Mouse (Mus musculus) spleen, postnatal 4 days (tissue): ENCODE data around the gene Vim.
"Not testable (repeated sequence)": the region's sequence is repeated elsewhere in the genome, so short reads cannot be mapped to it uniquely, and the experiment has no call there.

Experiments
- DNase-seq, 2 experiments: peaks; one replicate each; pipeline ENCODE4 v3.0.0; 2022; ENCODE audit warnings: low spot score in 2 of 2

The Vim gene

DNA sequence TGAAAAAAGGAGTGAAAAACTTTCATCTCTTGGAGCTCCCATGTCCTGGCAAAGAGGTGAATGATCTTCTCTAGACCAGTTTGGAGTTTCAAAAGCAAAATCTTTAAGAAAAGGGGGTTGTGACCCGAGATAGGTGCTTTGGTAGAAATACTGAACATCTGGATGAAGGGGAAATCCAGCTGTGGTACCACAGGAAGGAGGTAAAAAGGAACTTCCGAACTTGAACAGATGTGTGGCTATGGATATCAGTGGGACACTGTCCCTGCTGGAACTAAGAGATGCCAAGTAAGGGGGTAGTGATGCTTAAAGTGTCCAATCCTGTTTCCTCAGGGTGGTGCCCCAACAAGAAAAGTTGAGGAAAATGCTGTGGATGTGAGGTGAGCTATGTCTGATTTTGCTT lies 3.6 kb upstream of the Vim start:
- DNase-seq: no peak

DNA sequence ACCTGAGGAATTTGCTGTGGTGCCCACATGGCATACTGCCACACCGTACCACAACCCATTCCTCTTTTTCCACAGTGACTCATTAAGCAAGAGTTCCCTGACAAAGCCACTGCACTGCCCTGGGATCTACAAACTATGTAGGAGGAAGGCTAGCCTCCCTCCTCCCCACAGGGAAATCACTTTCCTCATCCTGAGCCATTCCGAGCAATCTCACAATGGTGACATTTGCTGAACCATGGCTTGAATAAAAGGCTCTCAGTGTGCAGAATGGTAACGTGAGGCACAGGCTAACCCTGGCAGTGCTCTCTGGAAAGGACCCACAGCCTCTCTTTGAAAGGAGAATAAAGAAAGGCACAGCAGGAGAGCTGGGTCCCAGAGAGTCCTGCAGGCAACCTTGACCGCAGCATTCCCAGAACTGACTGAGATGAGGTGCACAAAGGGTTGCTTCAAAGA lies 1.6 kb upstream of the Vim start:
- DNase-seq: no peak

DNA sequence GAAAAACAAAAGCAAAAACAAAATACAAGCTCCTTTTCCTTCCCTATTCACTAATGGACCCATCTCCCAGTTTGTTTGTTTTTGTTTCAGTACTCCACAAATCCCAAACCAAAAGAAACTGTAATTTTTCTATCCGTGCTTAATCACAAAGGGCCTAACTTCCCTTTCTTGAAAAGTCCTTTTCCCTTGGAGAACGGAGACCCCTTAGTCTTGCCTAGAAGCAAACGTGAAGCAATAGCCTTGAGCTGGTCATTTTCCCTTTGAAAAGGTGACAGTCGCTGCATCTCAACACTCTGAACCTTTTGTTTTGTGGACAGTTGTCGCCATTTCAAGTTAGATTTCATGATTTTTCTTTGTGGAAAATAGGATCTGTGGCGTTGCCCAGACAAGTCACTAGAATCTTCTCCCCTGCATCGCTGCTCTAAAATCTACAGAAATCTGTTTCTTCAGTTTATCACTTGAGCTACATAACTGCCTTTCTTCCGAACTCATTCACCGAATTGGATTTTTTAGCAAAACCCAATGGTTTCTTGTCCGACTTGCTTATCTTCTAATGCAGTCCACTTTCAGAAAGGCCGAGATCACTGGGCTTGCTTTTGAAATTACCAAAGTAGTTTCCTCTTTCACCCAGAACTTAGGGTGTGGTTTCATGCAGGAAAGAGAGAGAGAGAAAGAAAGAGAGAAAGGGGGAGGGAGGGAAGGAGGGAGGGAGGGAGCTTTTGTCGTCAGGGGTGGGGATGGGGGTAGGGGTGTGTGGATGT lies 900 bp upstream of the Vim start:
- no peak for DNase-seq

DNA sequence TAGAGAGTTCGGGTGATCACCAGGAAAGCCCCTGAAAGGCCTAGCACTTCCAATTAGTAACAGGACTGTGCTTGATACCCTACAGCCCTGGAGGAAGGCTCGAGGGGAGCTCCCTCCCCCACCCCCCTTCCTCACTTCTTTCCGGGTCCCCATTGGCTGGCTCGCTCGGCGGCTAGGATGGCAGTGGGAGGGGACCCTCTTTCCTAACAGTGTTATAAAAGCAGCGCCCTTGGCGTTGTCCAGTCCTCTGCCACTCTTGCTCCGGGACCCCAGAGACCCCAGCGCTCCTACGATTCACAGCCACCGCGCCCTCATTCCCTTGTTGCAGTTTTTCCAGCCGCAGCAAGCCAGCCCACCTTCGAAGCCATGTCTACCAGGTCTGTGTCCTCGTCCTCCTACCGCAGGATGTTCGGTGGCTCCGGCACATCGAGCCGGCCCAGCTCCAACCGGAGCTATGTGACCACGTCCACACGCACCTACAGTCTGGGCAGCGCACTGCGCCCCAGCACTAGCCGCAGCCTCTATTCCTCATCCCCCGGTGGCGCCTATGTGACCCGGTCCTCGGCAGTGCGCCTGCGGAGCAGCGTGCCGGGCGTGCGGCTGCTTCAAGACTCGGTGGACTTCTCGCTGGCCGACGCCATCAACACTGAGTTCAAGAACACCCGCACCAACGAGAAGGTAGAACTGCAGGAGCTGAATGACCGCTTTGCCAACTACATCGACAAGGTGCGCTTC lies 506 bp downstream of the Vim start:
- DNase-seq: peak; percentile 67 to 82

DNA sequence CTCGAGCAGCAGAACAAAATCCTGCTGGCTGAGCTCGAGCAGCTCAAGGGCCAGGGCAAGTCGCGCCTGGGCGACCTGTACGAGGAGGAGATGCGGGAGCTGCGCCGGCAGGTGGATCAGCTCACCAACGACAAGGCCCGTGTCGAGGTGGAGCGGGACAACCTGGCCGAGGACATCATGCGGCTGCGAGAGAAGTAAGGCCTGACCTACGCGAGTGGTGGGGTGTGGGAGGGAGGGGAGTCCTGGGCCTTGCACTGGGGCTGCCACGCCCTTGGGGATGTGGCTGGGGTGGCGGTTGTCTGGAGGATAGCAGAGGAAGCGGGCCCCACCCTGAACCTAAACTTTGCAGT lies 1.0 kb downstream of the Vim start:
- peak; percentile 61 to 78 for DNase-seq

DNA sequence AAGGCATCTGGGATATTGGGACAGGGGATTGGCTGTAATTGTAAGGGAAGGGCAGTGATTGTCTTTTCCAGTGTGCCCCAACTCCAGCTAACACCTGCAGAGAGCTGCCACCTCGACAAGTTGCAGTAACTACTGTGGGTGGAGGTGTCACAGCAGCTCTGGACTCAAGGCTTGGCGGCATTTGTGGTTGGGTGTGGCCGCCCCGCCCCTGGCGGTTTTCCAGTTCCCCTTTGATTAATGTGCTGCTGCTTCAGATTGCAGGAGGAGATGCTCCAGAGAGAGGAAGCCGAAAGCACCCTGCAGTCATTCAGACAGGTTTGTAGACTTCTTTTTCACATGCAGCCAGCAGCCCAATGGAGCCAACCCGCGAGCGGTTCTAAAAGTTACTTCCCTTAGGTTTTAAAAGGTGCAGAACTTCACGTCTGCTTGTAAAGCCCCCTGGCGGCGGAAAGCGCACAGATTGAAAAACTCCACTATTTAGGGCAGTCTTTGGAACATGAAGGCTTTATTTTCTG lies 1.6 kb downstream of the Vim start:
- peak; percentile 71 to 84 for DNase-seq

DNA sequence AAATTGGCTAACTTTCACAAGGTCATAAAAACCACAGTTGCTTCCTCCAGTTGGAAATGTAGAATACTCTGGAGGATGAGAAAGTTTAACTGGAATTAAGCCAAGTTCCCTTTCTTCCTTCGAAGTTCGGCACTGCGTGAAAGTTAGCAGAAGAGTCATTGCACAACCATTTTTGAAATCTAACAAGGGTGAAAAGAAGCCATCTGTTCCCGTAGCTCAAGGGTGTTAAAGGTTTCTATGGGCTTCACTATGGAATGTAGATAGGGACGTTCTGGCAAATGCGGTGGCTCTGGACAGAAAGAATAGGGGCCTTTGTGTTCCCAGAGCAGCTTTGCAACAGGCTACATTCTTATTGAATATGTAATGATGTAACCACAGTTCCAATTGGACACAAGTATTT lies 2.2 kb downstream of the Vim start:
- no peak for DNase-seq

DNA sequence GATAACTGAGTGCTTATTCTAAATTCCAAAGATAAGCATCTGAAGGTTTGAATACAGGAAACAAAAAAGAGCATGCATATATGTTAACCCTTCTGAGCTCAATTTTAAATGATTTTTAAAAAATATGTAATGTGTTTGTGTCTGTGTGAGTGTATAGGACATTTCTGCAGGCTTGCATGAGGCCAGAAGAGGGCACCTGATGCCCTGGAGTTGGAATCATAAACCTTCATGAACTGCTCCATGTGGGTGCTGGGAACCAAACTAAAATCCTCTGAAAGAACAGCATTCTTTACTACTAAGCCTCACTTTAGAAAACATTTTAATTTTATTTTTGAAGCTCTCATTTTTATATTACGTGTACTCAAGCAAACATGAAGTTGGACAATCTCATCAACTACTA lies 3.7 kb downstream of the Vim start:
- no peak for DNase-seq

DNA sequence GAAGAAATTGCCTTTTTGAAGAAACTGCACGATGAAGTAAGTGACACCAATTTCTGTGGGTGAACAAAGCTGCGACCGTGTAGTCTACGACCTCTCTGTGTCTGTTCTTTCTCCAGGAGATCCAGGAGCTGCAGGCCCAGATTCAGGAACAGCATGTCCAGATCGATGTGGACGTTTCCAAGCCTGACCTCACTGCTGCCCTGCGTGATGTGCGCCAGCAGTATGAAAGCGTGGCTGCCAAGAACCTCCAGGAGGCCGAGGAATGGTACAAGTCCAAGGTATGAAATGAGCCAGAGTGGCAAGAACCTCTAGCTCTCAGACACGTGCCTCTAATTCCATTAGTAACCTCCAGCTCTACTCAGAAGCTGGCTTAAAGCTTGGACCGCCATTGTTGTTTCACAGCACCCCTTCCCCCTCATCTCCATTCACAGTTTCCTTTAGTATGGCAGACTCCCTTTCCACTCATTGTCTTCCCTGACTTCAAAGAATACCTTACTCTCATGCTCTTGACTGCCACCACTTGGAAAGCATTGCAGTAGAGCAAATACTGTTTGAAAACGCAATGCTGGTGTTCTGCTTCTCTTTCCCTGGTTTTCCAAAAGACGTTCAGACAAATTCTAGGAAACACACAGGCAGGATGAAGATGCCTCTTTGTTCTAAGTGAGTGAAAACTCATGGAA lies 4.9 kb downstream of the Vim start:
- no peak for DNase-seq

DNA sequence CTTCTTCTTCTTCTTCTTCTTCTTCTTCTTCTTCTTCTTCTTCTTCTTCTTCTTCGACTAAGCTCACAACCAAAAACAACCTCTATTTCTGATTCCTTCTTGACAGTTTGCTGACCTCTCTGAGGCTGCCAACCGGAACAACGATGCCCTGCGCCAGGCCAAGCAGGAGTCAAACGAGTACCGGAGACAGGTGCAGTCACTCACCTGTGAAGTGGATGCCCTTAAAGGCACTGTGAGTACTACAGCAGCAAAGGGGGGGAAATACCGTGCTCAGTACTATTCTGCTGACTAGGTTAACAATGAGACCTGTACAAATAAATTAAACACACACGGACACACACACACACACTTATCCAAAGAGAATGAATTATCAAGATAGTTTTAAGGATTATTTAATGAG lies 5.6 kb downstream of the Vim start:
- DNase-seq: no peak

DNA sequence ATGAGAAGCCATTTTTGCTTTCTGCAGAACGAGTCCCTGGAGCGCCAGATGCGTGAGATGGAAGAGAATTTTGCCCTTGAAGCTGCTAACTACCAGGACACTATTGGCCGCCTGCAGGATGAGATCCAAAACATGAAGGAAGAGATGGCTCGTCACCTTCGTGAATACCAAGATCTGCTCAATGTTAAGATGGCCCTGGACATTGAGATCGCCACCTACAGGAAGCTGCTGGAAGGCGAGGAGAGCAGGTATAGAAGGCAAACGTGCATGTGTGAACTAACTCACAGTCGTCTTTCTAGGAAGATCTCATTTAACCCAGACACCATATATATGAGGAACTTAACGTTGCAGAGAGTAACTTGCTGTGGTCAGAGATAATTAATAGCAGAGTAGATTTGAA lies 6.3 kb downstream of the Vim start:
- peak in 1 of 2 experiments; percentile 63 for DNase-seq

DNA sequence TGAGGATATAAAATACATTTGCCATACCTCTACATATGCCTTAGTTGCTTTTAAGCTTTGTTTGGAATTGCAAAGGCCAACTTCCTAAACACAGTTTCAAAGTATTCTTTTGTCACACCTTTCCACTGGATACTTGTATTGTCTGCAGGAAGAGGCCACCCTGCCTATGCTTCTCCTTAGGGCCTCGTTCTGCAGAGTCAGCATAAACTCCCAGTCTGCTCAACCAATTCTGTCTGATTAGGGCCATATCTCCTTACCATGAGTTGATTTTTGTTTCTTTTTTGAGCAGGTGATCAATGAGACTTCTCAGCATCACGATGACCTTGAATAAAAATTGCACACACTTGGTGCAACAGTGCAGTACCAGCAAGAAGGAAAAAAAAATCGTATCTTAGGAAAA lies 8.5 kb downstream of the Vim start:
- DNase-seq: no peak

DNA sequence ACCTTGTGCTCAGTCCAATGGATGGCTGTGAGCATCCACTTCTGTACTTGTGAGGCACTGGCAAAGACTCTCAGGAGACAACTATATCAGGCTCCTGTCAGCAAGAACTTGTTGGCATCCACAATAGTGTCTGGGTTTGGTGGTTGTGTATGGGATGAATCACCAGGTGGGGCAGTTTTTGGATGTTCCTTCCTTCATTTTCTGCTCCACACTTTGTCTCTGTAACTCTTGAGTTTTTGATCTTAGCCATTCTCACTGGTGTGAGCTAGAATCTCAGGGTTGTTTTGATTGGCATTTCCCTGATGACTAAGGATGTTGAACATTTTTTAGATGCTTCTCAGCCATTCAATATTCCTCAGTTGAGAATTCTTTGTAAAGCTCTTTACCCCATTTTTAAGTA lies 10.0 kb downstream of the Vim start:
- not testable (repeated sequence) for DNase-seq

DNA sequence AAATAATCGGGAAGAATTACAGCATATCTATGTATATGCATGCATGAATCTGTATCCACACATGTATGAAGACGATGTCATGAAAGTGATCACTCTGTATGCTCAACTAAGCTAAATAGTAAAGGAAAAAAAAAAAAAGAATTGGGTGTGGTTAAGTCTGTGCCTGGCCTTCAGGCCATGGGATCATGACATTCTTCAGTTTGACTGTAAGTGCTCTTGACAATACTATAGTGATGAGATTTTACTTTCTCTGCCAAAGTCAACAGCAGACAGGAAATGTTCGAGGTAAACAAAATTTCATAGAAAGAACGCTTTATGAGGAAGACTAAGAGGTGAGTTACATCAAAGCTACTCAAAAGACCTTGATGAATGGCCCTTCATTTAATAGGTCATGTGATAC lies 19.6 kb downstream of the Vim start:
- no peak for DNase-seq

DNA sequence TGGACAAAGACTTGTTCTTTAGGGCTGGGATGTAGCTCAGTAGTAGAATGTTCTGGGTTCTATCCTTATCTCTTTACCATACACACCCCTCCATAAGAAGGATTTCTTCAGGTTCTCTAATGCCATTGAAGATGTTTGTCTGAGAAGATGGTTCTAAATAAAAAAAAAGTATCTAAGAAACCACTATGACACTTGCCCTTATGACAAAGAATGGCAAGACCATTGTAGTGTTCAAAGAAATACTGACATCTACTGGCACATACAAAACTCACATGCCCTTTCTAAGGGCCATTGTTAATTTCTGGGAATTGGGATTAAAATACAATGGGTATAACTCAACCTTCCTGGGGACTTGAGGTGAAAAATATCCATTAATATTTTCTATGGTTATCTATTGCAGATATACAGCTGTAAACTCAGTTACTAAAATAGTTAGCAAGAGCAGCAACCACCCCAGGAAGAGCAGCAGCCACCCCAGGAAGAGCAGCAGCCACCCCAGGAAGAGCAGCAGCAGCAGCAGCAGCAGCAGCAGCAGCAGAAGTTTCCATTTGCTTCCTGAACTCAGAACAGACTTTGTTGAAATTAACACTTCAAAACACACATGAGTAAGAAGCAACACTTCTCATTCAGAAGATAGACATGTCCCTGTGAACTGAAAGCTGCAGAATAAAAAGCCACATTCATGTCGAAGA lies 23.4 kb downstream of the Vim start:
- DNase-seq: no peak

DNA sequence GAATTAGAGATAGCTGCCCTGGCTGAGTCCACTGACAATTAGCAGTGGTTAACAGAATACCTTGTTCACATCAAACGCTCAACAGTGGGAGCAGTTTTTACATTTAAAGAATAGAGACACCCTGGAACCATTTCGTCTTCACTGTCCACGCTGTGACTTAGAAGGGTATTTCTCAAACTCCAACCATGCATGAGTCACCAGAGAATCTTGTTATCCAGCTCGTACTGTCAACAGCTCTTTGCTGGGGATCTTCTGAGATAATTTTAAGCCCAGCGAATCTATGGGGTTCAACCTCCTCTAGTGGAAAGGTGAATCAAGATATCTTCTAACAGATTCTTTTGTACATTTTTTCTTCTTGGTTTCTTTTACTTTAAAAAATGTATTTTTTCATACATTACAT lies 24.4 kb downstream of the Vim start:
- DNase-seq: no peak

DNA sequence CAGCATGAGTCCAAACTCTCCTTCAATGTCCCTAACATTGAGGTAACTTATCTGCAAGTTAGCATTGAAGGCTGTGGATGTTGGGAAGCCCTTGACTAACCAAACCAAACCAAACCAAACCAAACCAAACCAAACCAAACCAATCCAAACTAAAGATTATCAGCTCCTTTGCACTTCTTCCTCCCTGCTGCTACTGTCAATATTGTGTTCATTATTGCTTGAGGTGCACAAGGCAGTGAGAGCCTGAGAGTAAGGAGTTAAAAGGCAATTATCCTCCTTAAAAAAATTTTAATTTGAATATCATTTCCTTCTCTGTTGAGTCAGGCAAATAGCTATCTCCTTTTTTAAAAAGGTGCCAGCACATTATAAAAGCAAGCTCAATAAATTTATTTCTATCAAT lies 29.4 kb downstream of the Vim start:
- DNase-seq: no peak

DNA sequence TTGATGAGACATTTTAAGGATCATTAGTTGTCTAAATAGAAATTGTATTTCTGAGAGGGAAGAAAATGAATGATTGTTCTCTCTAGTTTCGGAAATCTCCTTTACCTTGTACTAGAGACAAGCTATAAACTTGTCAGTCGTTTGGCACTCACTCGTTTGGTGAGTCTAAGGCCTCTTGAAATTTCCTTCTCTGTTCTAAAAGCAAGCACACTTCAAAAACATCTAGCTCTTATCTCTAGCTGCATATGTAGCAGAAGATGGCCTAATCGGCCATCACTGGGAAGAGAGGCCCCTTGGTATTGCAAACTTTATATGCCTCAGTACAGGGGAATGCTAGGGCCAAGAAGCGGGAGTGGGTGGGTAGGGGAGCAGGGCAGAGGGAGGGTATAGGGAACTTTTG lies 29.9 kb downstream of the Vim start:
- not testable (repeated sequence) for DNase-seq

DNA sequence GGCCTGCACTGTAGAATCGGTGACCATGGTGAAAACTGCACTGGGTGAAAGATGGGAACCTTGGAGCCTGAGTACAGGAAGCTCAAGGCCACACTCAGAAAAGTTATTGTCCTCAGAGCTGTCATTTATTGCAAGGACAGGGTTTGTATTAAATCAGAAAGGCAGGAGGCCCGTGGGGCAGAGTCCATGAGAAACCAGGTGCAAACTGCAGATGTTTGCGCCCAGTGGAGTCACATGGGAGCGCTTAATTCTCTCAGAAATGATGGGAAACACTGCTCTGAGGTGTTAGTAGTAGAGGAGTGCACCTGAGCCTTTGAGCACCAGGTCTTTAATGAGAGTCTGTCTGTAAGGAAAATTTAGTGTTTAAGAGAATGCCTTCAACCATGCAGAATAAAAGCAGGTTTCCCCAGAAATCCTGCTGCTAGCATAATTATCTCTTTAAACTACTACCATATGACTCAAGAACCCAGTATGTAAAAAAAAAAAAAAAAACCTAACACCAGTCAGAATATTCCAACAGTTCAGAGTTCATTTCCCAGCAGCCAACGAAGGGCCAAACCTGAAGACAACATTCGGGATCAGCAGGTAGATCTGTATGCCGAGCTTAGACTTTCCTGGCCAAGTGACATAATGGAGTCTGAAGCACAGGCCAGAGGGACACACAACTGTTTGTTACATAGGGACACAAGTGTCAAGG lies 56.6 kb downstream of the Vim start:
- DNase-seq: no peak
